Mouse (Mus musculus) T-helper 1 cell (primary cell): ENCODE measurements around the gene Misp.

Source experiments
- in situ Hi-C: fragments of 300-600 bp; cut with MboI, MseI; formaldehyde crosslinking; loops from one replicate; pipeline ENCODE4 v1.15.1; 2025; ENCODE audit warnings: high pct_unique_total_duplicates

The Misp gene

GRCm38 (mm10) chr10:79820277-79820676 is 512 bp upstream of the Misp start:
- in situ Hi-C loops: no loop called here

GRCm38 (mm10) chr10:79821731-79822130 is 942 bp downstream of the Misp start:
- in situ Hi-C loops: no loop called here

- in situ Hi-C loops: no loop called here
Observed at GRCm38 (mm10) chr10:79822372-79822771, 1.6 kb downstream of the Misp start.

GRCm38 (mm10) chr10:79823011-79823410 is 2.2 kb downstream of the Misp start:
- in situ Hi-C loops: no loop called here

- in situ Hi-C loops: no loop called here
Observed at GRCm38 (mm10) chr10:79824413-79824812, 3.6 kb downstream of the Misp start.

GRCm38 (mm10) chr10:79831583-79831982 is 10.8 kb downstream of the Misp start:
- in situ Hi-C loops: no loop called here

GRCm38 (mm10) chr10:79832026-79832785 is 11.4 kb downstream of the Misp start:
- in situ Hi-C loops: no loop called here

- in situ Hi-C loops: no loop called here
Observed at GRCm38 (mm10) chr10:79832786-79833181, 12.0 kb downstream of the Misp start.

- in situ Hi-C loops: no loop called here
Observed at GRCm38 (mm10) chr10:79834769-79835398, 14.1 kb downstream of the Misp start.

GRCm38 (mm10) chr10:79836918-79837317 is 16.1 kb downstream of the Misp start:
- in situ Hi-C loops: no loop called here

- in situ Hi-C loops: no loop called here
Observed at GRCm38 (mm10) chr10:79838151-79838550, 17.4 kb downstream of the Misp start.

GRCm38 (mm10) chr10:79840091-79840490 is 19.3 kb downstream of the Misp start:
- in situ Hi-C loops: no loop called here

- in situ Hi-C loops: no loop called here
Observed at GRCm38 (mm10) chr10:79840644-79841551, 20.1 kb downstream of the Misp start.

- in situ Hi-C loops: no loop called here
Observed at GRCm38 (mm10) chr10:79842322-79842721, 21.5 kb downstream of the Misp start.

GRCm38 (mm10) chr10:79843476-79843875 is 22.7 kb downstream of the Misp start:
- in situ Hi-C loops: no loop called here

GRCm38 (mm10) chr10:79846553-79846952 is 25.8 kb downstream of the Misp start:
- in situ Hi-C loops: no loop called here

- in situ Hi-C loops: no loop called here
Observed at GRCm38 (mm10) chr10:79849941-79850628, 29.3 kb downstream of the Misp start.

GRCm38 (mm10) chr10:79851653-79852052 is 30.9 kb downstream of the Misp start:
- in situ Hi-C loops: no loop called here

- in situ Hi-C loops: no loop called here
Observed at GRCm38 (mm10) chr10:79852107-79852789, 31.5 kb downstream of the Misp start.

- in situ Hi-C loops: no loop called here
Observed at GRCm38 (mm10) chr10:79852827-79853226, 32.0 kb downstream of the Misp start.

GRCm38 (mm10) chr10:79853392-79853791 is 32.6 kb downstream of the Misp start:
- in situ Hi-C loops: no loop called here
